Mouse (Mus musculus): ENCODE data around the gene Jph4.

DNA sequence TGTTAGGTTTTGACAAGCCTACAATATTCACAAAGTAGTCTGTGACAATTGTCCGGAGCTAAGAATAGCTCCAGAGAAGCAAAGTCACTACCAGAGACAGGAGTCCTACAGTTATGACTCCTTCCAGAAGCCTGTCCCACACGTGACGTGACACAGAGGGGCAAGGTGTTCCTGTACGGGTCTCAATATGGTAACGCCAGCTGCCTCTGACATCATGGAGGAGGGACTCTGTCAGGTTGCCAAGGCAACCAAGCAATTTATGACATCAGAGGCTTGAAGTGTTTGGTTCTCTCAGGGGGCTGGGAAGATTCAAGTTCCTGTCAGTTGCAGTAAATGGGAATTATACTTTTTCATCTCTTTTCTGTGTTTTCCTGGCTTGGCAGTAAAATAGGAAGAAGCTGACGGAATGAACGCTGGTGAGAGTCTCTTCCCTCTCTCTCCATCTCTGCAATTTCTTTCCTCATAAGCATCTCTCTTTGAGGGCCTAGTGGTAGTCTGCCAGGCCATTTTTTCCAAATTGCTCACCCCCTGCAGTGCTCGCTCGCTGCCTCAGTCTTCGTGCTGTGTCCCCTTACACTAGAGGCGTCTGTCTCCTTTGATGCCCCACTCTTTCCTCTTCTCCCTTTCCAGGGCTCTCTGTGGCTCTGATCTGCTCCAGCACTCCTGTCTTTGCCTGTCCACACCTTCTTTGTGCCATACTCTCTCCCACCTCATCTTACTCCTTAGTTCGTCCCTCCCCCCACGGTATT lies 27.4 kb downstream of the Jph4 start:
- TF ChIP-seq CTCF (IDR thresholded peaks at IDR 0.05; ENCODE audit: low read depth, low read length) (no peak), GATA1 (IDR thresholded peaks at IDR 0.05; ENCODE audit: borderline replicate concordance, low read length) (no peak), GATA2 (IDR thresholded peaks at IDR 0.05; ENCODE audit: borderline replicate concordance, low read depth, low read length) (no peak), TAL1 (conservative IDR thresholded peaks at IDR 0.05; ENCODE audit: low read depth, low read length) (no peak), POLR2AphosphoS5 (IDR thresholded peaks at IDR 0.05; ENCODE audit: insufficient replicate concordance, low read depth, low read length) (no peak)

Data from G1E (cell line).